Mouse (Mus musculus): ENCODE data around the gene Gm12695.

DNA sequence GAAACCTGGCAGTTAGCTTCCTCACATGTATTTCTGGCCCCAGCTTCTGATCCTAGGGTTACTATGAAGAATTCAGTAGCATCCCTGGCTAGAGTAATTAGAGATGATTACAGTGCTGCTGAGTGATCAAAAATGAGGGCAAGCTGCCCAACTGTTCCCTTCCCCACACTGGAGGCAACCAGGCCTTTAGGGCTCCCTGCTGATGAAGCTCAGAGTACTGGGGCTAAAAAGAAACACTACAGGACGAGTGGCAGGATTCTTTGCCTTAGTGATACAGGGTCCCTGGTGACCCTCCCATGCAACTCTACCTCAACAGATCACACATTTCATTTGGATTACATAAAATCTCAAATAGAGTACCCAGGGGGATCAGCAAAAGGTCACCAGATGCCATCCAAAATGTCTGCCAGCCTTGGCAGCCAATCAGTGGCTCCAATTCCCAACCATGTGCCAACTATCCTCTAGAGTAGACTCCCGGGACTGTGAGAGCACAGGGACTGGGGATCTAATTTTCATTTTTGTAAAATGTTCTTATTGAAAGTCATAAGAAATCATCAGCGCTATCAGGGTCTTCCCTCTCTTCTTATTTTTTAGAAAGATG lies 11.9 kb downstream of the Gm12695 start:
- TF ChIP-seq EP300 (IDR thresholded peaks at IDR 0.05; ENCODE audit: low read depth) (no peak), CTCF (IDR thresholded peaks at IDR 0.05; ENCODE audit: low read depth) (no peak)

Measured in liver, embryonic 14.5 days (tissue).